Mouse (Mus musculus) brain, adult 2 months (tissue): ENCODE results near the gene Cmtm8.

Experiments used
- DNase-seq: peaks from one replicate; pipeline ENCODE4 v3.0.0; 2011; ENCODE audit warnings: low read depth, low spot score

Cmtm8 gene

DNA sequence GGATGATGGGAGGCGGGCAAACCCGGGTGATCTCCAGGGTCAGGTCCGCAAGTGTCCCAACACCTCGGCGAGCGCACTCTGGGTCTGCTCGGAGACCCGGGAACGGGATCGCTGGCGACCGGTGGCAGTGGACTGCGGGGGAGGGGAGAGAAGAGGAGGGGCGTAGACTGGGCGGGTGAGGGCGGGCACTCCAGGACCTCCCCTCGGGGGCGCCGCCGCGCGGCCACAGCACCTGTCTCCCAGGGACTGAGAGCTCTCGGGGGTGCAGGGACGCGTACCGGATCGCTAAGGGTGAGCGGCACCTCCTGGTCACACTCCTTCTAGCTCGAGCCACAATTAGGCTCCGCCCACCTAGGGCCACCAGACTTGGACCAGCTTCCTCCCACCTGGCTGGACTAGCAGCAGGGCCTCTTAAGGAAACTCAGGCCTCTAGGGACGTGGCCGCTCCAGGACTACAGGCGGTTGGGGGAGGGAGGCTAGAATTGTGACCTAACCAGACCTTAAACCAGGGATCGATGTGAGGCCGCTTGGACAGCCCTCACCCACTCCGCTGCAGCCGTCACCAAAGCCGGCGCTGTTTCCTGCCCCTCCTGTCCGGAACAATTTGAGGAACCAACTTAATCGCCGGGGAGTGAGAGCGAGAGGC is at the start of gene Cmtm8:
TSS of gene Cmtm8 (minus strand) at position 140 of the 646 bp plus-strand sequence.
- DNase-seq: peak; percentile 20

DNA sequence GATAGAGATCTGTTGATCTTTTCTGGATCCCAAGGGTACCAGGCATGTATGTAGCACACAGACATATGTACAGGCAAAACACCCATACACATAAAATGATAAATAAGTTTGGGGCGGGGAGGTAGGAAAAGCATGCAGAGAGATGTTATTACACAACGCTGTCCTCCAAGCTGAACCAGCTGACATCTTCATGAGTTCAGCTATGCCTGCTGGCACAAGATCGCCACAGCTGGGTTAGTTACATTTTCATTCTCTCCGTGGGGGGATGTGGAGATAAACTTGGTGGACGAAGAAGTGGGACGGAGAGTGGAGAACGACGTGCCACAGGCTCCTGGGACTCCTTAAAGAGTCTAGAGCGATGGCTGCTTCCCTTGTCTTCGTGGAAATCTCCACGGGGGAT is 49.0 kb upstream of the Cmtm8 start:
- no peak for DNase-seq

DNA sequence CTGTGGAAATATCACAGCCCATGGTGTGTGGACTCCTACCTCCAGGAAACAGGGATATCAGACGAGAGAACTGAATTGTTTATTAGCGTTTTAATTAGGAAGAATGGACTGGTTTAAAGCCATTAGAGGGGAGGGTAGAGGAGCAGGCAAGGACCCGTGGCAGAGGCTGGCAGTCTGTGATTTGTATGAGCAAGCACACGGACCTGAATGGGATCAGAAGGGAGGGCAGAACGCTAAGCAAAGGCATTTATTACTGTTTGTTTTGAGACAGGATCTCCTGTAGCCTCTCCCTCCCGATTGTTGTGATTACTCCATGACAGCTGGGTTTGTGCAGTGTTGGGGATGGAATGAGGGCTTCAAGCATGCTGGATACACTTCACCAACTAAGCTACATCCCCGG is 46.4 kb upstream of the Cmtm8 start:
- DNase-seq: no peak

DNA sequence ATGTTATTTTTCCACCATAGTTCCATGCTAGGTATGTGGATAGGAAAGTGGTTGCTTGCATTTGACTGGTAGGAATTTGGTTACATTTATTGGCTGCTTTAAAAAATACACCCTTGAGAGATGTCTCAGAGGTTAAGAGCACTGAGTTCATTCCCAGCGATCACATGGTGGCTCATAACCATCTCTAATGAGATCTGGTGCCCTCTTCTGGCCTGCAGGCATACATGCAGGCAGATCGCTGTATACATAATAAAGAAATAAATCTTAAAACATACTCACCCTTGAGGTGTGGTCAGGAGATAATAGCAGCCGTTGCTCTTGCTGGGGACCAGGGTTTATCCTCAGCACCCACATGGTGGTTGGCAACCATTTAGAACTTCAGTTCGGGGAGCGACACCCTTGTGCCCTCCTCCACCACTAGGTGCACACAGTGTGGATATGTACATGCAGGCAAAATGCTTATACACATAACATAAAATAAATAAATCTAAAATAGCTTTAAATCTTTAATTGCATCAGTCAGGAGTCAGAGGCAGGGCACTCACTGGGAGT is 45.0 kb upstream of the Cmtm8 start:
- DNase-seq: no peak

DNA sequence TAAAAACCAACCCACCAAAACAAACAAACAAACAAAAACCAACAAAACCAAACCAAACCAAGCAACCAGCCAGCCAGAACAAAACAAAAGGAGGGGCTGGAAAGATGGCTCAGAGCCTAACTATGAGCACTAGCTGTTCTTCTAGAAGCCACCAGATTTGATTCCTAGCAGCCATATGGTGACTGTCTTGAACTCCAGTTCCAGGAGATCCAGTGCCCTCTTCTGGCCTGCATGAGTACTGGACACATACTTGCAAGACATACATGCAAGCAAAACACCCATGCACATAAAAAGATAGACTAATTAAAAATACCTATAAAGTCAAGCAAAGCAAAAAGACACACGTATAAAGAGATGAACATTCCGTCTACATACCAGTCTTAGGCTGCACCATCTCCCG is 43.7 kb upstream of the Cmtm8 start:
- peak; percentile 65 for DNase-seq

DNA sequence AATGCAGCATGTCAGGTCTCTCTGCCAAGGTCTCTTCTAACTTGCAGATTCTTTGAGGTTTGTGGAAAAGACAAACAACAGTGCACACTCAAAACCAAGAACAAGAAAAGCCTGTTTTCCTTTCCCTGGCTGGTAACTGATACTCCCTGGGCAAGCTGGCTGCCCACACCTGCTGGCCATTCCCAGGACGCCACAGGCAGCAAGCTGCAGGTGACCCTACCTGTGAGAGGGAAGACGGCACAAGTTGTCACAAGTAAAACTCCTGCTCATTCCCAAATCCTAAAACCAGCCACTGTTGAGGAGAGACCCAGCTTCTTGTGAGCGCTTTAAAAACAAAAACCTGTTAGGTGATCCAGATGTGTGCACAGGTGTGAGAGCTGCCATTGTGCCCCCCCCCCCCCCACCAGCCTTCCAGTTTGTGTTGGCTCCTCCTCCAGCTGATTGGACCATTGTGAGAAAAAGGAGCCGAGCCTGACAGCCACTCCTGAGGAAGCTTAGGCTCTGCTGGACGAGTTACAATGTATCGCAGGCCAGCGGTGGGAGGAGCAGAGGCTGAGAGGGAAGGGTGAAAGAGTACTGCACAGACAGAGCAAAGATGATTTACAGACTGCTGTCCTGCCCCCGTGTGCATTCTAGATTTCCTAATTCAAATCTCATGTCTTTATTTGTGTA is 42.2 kb upstream of the Cmtm8 start:
- no peak for DNase-seq

DNA sequence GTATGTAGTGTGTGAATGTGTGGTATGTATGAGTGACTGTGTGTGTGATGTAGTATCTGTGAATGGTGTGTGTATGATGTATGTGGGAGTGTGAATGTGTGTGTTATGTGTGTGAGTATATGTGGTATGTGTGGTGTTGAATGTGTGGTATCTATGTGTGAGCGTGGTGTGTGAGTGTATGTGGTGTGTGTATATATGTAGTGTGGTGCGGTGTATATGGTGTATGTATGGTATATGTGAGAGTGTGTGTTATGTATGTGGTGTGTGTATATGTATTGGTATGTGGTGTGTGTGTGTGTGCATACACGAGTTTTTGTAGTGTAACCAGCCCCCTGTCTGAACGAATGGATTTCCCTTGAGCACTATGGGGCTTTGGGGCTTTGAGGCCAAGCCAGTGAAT is 41.6 kb upstream of the Cmtm8 start:
- no peak for DNase-seq

DNA sequence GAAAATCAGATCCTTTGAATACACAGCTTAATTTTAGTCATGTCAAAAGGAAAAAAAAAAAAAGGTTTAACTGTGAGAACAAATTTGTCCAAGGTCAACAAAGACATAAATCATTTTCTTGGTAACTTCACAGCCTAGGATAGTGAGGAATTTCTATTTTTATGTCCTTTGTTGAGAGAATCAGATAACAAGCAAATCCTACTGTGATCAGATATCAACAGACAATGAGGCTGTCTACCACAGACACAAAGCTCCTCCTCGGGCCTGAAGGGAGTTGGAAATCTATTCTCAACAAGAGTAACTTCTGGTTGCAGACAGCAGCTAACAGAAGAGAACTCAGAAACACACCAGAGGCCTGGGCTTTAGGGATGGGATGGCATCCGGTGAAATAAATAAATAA is 38.0 kb upstream of the Cmtm8 start:
- no peak for DNase-seq

DNA sequence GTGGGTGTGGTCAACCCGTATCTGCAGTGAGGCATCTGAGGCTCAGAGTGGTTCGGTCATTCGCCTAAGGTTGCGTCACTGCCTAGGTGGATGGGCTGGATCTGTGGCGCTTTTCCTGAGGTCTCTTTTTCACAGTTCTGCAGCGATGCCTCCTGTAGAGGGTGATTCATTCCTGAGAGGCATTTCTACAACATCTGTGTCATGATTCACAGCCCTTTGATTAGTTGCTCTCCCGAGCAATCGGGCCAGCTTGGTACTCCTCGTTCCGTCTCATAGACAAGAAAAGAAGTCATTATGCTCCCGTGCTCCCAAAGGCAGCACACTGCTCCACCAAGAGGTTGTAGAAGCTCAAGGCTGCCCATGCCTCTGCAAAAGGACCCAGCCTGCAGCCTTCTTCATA is 11.4 kb upstream of the Cmtm8 start:
- peak; percentile 89 for DNase-seq

DNA sequence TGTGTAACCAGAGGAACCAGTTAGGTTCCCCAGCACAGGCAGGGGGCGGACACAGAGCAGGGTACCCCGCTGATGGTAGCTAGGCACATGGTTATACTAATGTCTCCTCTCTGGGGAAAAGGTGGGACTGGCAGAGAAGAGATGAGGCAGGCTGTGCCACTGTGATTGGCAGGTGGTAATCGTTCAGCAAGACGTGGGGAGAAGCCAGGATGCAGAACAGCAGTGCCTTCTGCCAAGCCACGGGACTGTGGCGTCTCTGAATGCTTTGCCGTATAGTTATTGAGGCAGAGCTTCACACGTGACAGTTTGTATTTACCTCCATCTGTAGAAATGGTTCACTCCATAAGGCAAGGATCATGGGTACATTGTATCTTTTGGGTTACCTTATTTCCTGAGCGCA is 10.7 kb upstream of the Cmtm8 start:
- DNase-seq: peak; percentile 25

DNA sequence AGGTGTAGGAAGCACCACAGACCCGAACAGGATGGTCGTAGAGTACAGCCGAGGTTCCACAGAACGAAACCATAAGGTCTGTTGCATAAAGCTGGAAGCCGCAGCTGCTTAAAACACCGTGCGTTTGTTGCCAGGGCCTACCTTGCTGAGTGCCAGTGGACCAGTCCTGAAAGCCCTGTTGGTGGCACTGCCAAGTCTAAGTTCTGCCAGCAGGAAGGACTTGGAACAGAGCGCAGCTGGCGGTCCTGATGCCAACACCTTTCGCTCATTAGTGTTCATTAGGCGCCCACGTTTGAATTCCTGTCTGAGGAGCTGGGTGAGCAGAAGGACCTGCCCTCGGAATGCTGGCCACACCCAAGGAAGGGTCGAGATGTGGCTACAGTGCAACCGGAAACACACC is 9.4 kb upstream of the Cmtm8 start:
- DNase-seq: peak; percentile 7

DNA sequence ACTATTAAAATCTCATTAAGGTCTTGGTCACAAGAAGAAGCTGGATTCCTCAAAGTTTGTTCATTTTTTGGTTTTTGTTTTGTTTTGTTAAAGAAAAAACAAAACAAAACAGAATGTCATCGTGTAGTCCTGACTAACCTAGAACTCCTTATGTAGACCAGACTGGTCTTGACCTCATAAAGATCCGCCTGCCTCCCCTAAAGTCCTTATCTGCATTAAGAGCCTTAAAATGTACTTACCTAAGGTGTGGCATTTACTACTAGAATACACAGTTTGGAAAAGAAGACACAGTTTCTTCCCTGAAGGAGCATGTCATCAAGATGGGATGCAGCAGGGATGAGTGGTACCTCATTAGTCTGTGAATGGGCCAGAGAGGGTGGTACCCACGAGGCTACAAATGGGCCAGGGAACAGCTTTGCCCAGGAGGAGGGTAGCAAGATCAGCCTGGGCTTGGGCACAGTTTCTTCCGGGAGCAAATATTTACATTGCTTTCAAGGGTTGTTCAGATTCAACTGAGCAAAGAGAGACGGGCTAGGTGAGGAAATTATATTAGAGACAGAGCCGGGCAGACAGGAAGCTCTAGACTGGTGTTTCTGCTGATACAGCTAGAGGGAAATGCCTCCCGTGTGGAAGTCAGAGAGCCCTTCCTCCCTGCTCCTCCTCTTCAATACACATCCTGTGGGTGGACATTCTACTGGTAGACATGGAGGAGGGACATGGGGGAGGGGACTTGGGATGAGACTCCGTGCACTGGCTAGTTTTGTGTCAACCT is 7.6 kb upstream of the Cmtm8 start:
- DNase-seq: no peak

DNA sequence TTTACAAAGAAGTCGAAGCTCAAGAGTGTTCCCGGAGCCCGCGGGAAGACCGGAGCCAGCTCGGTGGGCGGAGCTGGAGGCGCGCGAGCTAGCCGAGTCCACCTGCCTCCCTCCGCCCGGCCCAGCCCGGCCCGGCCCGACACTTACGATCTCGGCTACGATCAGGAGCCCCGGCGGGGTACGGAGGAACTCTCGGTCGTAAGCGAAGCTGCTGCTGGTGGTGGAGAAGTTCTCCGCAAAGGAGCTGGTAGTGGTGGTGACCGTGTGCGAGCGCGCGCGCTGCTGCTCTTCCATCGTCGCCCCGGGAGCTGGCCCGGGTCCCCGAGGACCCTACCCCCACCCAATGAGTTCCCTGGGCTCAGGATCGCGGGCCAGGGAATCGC is 331 bp downstream of the Cmtm8 start:
- DNase-seq: peak; percentile 5

DNA sequence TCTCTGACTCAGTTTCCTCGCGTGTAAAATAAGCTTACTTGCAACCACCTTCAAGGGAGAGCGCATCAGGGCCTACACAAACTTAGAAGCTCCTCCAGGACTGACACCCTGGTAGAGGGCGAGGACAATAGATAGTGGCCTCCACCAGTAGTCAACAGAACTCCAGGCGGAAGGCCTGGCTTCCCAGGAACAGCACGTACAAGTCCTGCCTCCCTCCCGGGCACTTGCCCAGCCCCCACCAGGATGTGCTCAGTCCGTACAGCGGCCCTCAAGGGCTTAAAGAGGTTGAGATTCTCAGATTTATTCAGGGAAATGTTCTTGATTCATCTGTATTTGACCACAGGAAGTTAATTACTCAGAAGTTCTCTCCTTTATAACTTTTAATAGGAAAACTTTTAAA is 1.1 kb downstream of the Cmtm8 start:
- DNase-seq: no peak

DNA sequence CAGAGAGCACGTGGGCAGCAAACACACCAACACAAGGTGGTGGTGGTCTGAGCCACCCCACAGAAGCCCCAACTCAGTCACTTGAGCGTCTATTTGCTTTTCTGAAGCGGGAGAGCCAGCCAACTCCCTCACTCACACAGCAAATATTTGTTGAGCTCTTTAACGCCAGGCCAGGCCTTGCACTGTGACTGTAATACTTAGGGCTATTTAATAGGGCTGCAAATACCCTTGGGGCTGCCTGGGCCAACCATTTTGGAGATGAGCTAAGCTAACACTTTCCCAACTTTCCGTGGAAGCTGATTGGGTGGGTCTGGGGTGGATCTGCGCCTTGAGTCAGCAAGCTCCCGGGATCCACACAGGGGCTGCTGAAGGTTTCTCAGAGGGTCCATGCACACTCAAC is 1.7 kb downstream of the Cmtm8 start:
- no peak for DNase-seq

DNA sequence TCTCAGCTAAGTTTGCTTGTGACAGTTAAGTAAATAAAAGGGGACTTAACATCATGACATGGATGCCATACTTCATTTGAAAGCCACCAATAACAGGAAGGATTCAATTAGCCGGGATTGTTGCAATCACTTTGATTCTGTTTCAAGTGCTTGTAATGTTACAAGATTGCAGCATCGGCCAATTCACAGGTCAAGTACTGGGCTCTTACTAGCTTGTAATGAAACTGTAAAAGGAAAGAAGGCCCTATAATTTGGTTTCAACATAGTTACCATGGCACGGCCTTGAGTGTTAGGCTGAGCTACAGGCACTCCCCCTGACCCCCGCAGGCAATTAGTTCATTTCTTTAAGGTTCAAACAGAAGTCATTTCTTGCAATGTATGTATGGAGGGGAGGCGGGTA is 5.1 kb downstream of the Cmtm8 start:
- no peak for DNase-seq

DNA sequence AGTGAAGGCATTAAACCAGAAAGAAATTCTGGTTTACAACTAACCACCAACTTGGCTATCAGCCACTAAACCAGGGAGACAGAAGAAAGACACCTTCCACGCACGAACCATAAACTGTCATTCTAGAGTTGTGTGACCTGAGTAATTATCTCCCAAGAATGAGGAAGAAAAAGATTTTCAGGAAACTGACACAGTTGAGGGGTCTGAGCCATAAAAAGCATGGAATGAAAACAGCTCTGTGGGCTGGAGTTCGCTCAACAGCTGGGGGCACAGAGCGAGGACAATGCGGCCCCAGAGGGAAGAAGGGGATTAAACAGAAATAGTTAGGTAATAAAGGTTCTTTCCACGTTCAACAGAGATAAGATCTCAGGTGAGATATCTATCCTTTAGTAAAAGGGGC is 12.4 kb downstream of the Cmtm8 start:
- DNase-seq: no peak

DNA sequence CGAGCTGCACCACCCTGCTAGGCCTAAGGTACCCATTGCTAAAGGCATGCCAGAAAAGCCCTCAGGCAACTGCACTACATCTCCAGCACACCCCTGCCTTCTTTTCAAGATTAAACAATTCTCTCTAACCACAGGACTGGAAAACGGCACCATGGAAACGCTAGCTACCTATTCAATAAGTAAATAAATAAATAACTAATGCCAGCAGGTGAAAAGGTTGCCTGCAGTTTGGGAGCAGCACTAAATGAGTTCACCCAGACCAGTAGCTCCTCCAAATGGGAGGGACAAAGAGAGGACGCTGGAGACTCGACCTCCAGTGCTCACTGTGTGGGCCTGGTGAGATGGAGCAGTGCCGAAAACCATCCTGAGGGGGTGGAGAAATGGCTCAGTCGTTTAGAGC is 13.6 kb downstream of the Cmtm8 start:
- no peak for DNase-seq

DNA sequence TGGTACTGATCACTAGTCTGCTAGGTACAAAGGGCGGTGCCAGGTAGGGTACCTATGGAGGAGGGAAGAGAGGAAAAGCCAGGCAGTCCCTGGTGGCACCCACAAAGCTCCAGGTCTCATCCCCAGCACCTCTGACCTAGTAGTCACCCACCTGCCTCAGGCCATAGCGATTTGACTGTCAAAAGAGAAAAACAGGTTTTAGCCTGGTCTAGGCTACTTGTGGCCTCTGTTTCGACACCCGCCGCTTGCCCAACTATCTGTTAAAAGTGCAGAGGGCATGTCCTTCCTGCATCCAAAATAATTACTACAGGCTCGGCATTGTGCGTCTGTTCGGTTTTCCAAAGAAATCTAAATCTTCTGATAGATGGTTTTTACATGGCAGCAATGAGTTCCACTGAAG is 14.3 kb downstream of the Cmtm8 start:
- no peak for DNase-seq

DNA sequence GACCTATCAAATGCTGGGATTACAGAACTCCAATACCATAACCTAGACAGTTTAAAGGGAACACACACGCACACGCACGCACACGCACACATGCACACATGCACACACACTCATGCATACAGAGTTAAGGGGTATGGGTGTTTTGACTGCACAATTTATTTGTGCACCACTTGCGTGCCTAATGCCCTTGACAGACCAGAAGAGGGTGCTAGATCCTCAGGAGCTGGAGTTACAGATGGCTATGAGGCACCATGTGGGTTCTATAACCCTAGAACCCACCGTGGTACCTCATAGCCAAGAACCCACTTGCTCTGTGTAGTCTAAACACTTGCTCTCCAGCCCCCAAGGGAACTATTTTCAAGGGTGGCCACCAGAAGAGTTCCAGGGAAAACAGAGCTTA is 15.6 kb downstream of the Cmtm8 start:
- no peak for DNase-seq

DNA sequence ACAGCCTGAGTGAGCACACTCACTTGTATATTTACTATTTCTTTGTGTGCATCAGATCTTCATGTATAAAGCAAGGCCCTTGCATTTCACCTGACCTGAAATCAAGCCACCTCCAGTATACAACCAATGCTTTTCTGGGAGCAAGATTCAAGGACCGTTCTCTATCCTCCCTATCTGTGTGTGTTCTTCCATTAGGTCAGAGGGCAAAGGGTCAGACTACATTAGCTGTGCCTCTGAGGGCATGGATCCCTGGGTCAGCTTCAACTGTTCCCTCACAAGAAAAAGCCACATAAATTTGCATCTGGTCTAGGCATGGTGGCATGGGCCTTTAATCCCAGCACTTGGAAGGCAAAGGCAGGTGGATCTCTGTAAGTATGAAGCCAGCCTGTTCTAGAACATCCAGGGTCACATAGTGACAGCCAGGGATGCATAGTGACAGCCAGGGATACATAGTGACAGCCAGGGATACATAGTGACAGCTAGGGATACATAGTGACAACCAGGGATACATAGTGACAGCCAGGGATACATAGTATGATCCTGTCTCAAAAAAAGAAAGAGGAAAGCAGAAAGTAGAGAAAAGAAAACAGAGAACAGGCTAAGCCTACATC is 16.6 kb downstream of the Cmtm8 start:
- no peak for DNase-seq

DNA sequence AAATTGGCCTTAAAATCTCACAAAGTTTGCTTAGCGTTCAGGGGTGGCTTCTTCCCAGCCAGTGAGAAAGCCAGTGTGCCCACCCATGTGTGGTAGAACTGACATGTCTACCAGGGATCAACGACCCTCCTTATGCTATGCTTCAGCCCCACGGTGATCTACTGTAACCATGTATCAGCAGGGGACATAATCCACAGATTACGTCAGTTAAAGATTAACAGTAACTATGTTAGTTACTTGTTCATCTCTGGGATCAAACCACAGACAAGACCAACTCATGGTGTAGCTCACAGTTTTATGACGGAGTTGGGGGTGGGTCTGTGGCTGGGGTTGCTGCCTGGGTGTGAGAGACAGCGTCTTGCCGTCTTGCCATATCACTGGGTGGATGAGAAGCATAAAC is 19.8 kb downstream of the Cmtm8 start:
- no peak for DNase-seq
